Mouse (Mus musculus): Measurements from ENCODE around the gene Rps15. TPM values are rescaled to one million over a fixed set of nuclear protein-coding genes. Genes with fewer than 3 reads are reported as not detected.

The Rps15 gene
- polyA plus RNA-seq, 1 experiment, result 4,761 TPM

DNA sequence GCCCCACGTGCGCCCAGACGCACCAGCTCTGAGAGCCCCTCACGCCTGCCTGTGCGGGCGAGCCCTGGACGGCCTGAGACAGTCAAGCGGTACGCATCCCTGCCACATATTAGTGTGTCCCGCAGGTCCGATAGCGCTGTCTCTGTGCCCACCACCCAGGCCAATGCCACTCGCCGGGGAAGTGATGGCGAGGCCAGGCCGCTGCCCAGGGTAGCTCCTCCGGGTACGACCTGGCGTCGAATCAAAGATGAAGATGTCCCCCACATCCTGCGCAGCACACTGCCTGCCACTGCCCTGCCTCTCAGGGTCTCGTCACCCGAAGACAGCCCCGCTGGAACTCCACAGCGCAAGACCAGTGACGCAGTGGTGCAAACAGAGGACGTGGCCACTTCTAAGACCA, 23.1 kb downstream of the Rps15 start:
- H3K27me3 ChIP-seq (ENCODE audit: control insufficient read depth, insufficient read depth, insufficient read length), result peaks cover 28% of the 10 kb centered on the region

DNA sequence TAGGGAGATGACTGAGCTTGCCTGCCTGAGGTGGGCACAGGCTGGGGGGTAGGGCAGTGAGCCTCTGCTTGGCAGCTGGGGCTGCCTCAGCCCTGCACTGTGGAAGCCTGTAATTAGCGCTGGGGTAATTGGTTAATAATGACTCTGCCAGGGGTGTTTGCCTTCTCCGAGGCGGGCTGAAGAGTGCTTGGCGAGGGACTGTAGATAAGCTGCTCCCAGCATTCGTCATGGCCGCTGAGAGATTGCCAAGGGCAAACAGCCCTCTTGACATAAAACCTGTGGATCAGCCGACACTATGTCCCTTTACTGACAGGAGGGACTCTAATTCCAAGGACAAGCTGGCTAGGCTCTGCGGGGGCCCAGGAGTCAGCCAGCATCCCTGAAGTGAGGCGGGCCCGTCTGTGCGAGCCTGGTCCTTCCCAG, 24.1 kb downstream of the Rps15 start:
- peaks cover 18% of the 10 kb centered on the region for H3K27me3 ChIP-seq (ENCODE audit: control insufficient read depth, insufficient read depth, insufficient read length)

More for the DNA sequence above, 23.1 kb downstream of the Rps15 start:
- no peak overlapping the region for H3K4me3 ChIP-seq
- no peak overlapping the region for H3K4me2 ChIP-seq (ENCODE audit: low read depth)
- no peaks in the 10 kb centered on the region for H3K36me3 ChIP-seq (ENCODE audit: control insufficient read depth, insufficient read depth)
- no peak overlapping the region for H3ac ChIP-seq (ENCODE audit: control insufficient read depth, insufficient read length)
- peaks cover 10% of the 10 kb centered on the region for H3K79me2 ChIP-seq (ENCODE audit: control insufficient read depth, insufficient read depth)
- TF ChIP-seq REST (IDR thresholded peaks at IDR 0.05; ENCODE audit: insufficient read depth, insufficient read length) (no peak), E2F4 (IDR thresholded peaks at IDR 0.05; ENCODE audit: insufficient read depth) (no peak), TCF12 (IDR thresholded peaks at IDR 0.05; ENCODE audit: insufficient read depth, poor library complexity, severe bottlenecking) (no peak), USF1 (IDR thresholded peaks at IDR 0.05; ENCODE audit: low read depth) (no peak), MAX (IDR thresholded peaks at IDR 0.05; ENCODE audit: low read depth) (no peak), POLR2A (IDR thresholded peaks at IDR 0.05; ENCODE audit: insufficient read length, low read depth) (no peak), SRF (IDR thresholded peaks at IDR 0.05; ENCODE audit: control insufficient read depth, insufficient read length, low read depth) (no peak), MYOG (IDR thresholded peaks at IDR 0.05; ENCODE audit: control insufficient read depth in 1 of 3, insufficient read depth in 1 of 3, insufficient read length in 2 of 3, low read depth in 2 of 3) (no peak), CEBPB (IDR thresholded peaks at IDR 0.05; ENCODE audit: insufficient read depth, poor library complexity, severe bottlenecking) (no peak), MYOD1 (IDR thresholded peaks at IDR 0.05; ENCODE audit: control insufficient read depth in 1 of 3, insufficient read length in 2 of 3, low read depth in 2 of 3) (no peak), POLR2AphosphoS2 (IDR thresholded peaks at IDR 0.05; ENCODE audit: insufficient read length, low read depth) (no peak), TCF3 (IDR thresholded peaks at IDR 0.05; ENCODE audit: insufficient read length, low read depth) (no peak)

GRCm38 (mm10) chr10:80317011-80317410, 24.8 kb downstream of the Rps15 start:
- Histone ChIP-seq H3K36me3 (ENCODE audit: control insufficient read depth, insufficient read depth) (no peaks in the 10 kb centered on the region), H3K4me2 (ENCODE audit: low read depth) (no peak overlapping the region), H3K79me2 (ENCODE audit: control insufficient read depth, insufficient read depth) (peaks cover 10% of the 10 kb centered on the region), H3ac (ENCODE audit: control insufficient read depth, insufficient read length) (no peak overlapping the region), H3K4me3 (no peak overlapping the region), H3K27me3 (ENCODE audit: control insufficient read depth, insufficient read depth, insufficient read length) (peaks cover 11% of the 10 kb centered on the region)
- no peak for TF ChIP-seq CEBPB (IDR thresholded peaks at IDR 0.05; ENCODE audit: insufficient read depth, poor library complexity, severe bottlenecking)
- no peak for TF ChIP-seq MYOG (IDR thresholded peaks at IDR 0.05; ENCODE audit: control insufficient read depth in 1 of 3, insufficient read depth in 1 of 3, insufficient read length in 2 of 3, low read depth in 2 of 3)

More for the DNA sequence above, 24.1 kb downstream of the Rps15 start:
- no peak overlapping the region for H3K4me3 ChIP-seq
- H3K36me3 ChIP-seq (ENCODE audit: control insufficient read depth, insufficient read depth), result no peaks in the 10 kb centered on the region
- TF ChIP-seq MYOG (IDR thresholded peaks at IDR 0.05; ENCODE audit: control insufficient read depth in 1 of 3, insufficient read depth in 1 of 3, insufficient read length in 2 of 3, low read depth in 2 of 3) (no peak), POLR2A (IDR thresholded peaks at IDR 0.05; ENCODE audit: insufficient read length, low read depth) (peak; percentile 25), SRF (IDR thresholded peaks at IDR 0.05; ENCODE audit: control insufficient read depth, insufficient read length, low read depth) (no peak)
- H3K4me2 ChIP-seq (ENCODE audit: low read depth), result no peak overlapping the region
- peaks cover 10% of the 10 kb centered on the region for H3K79me2 ChIP-seq (ENCODE audit: control insufficient read depth, insufficient read depth)
- no peak overlapping the region for H3ac ChIP-seq (ENCODE audit: control insufficient read depth, insufficient read length)

GRCm38 (mm10) chr10:80320340-80320760, 28.1 kb downstream of the Rps15 start, which contains the start of gene 2310011J03Rik:
Gene 2310011J03Rik (minus strand): TSS chr10:80320537.
- Histone ChIP-seq H3K27me3 (ENCODE audit: control insufficient read depth, insufficient read depth, insufficient read length) (no peaks in the 10 kb centered on the region), H3K36me3 (ENCODE audit: control insufficient read depth, insufficient read depth) (no peaks in the 10 kb centered on the region), H3K4me2 (ENCODE audit: low read depth) (peak within 1 kb of the TSS; percentile 96), H3ac (ENCODE audit: control insufficient read depth, insufficient read length) (peak within 1 kb of the TSS; percentile 26), H3K4me3 (peak within 1 kb of the TSS; percentile 79), H3K79me2 (ENCODE audit: control insufficient read depth, insufficient read depth) (peaks cover 10% of the 10 kb centered on the region)
- TF ChIP-seq POLR2A (IDR thresholded peaks at IDR 0.05; ENCODE audit: insufficient read length, low read depth) (peak; percentile 63), MYOG (IDR thresholded peaks at IDR 0.05; ENCODE audit: control insufficient read depth in 1 of 3, insufficient read depth in 1 of 3, insufficient read length in 2 of 3, low read depth in 2 of 3) (no peak), POLR2AphosphoS2 (IDR thresholded peaks at IDR 0.05; ENCODE audit: insufficient read length, low read depth) (peak; percentile 42)

GRCm38 (mm10) chr10:80321014-80321669, 28.9 kb downstream of the Rps15 start:
- TF ChIP-seq SRF (IDR thresholded peaks at IDR 0.05; ENCODE audit: control insufficient read depth, insufficient read length, low read depth) (no peak), POLR2A (IDR thresholded peaks at IDR 0.05; ENCODE audit: insufficient read length, low read depth) (no peak), TCF3 (IDR thresholded peaks at IDR 0.05; ENCODE audit: insufficient read length, low read depth) (peak; percentile 23), POLR2AphosphoS2 (IDR thresholded peaks at IDR 0.05; ENCODE audit: insufficient read length, low read depth) (no peak), USF1 (IDR thresholded peaks at IDR 0.05; ENCODE audit: low read depth) (no peak), MYOD1 (IDR thresholded peaks at IDR 0.05; ENCODE audit: control insufficient read depth in 1 of 3, insufficient read length in 2 of 3, low read depth in 2 of 3) (peak in 2 of 3 experiments; percentile 91 to 96), REST (IDR thresholded peaks at IDR 0.05; ENCODE audit: insufficient read depth, insufficient read length) (no peak), E2F4 (IDR thresholded peaks at IDR 0.05; ENCODE audit: insufficient read depth) (no peak), CEBPB (IDR thresholded peaks at IDR 0.05; ENCODE audit: insufficient read depth, poor library complexity, severe bottlenecking) (no peak), MYOG (IDR thresholded peaks at IDR 0.05; ENCODE audit: control insufficient read depth in 1 of 3, insufficient read depth in 1 of 3, insufficient read length in 2 of 3, low read depth in 2 of 3) (peak; percentile 57 to 96 (median 92)), MAX (IDR thresholded peaks at IDR 0.05; ENCODE audit: low read depth) (no peak), TCF12 (IDR thresholded peaks at IDR 0.05; ENCODE audit: insufficient read depth, poor library complexity, severe bottlenecking) (no peak)
- Histone ChIP-seq H3K4me3 (peak overlapping the region; percentile 79), H3K4me2 (ENCODE audit: low read depth) (peak overlapping the region; percentile 71), H3K79me2 (ENCODE audit: control insufficient read depth, insufficient read depth) (peaks cover 10% of the 10 kb centered on the region), H3ac (ENCODE audit: control insufficient read depth, insufficient read length) (no peak overlapping the region), H3K27me3 (ENCODE audit: control insufficient read depth, insufficient read depth, insufficient read length) (no peaks in the 10 kb centered on the region), H3K36me3 (ENCODE audit: control insufficient read depth, insufficient read depth) (no peaks in the 10 kb centered on the region)
